Mouse (Mus musculus): ENCODE measurements around the gene Zfp551.

Zfp551 gene

GRCm38 (mm10) chr7:12422245-12422849 lies at the start of gene Zfp551:
Zfp551 (minus strand) TSS chr7:12422751.
- DNase-seq (ENCODE audit: low spot score in 2 of 2): peak; percentile 41 to 49

- DNase-seq (ENCODE audit: low spot score in 2 of 2): no peak
Measured at GRCm38 (mm10) chr7:12422855-12423254, 304 bp upstream of the Zfp551 start.

DNA sequence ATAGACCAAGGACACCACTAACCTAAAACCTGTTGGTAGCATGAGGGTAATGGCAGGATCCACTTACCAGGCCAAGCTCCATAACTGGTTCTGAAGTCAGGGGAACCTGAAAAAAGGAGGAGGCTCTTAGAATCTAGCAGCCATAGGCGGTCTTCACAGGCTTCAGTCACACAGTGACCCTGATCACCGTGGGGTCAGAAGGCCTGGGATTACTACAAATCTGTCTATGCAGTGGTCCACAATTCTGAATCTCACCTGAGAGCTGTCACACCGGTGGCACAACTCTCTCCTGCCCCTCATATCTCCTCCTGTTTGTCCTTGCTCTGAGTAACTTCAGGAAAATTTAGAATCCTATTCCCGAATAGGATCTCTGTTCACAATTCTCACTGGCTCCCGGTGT lies 810 bp downstream of the Zfp551 start:
- DNase-seq (ENCODE audit: low spot score in 2 of 2): no peak

GRCm38 (mm10) chr7:12369173-12369572 lies 53.4 kb downstream of the Zfp551 start, which contains the start of gene Vmn1r84:
Vmn1r84 (minus strand) TSS chr7:12369273.
- no peak for DNase-seq (ENCODE audit: low spot score in 2 of 2)
